15 mouse cellular contexts compared by ENCODE assay signal in genomic region chr17:49750889-49751324, GRCm38 (mm10).
DNase-seq lines count a peak whose midpoint lies in the region; ATAC-seq and TF ChIP-seq lines count a peak whose summit lies in the region.
"Had no signal": no experiment of that assay in that cellular context is flagged by ENCODE, and none has a peak within 500 bp of the region (broad histone marks: within the 10 kb centered on the region; RNA-seq: fewer than 3 reads in every experiment).

No protein-coding gene starts in this region.

- H3K27ac ChIP-seq in kidney, embryonic 16.5 days (ENCODE audit: low read length): no peak overlapping the region
- H3K27ac ChIP-seq in intestine, embryonic 15.5 days: no peak overlapping the region
- H3K27ac ChIP-seq in left cerebral cortex, adult 2 months: no peak overlapping the region
- H3K27ac ChIP-seq: limb, embryonic 10.5 days; liver, embryonic 15.5 days; midbrain, embryonic 10.5 days had no signal

- H3K27me3 ChIP-seq in kidney, embryonic 16.5 days (ENCODE audit: insufficient read depth, low read length): no peaks in the 10 kb centered on the region
- H3K27me3 ChIP-seq in intestine, embryonic 15.5 days (replicated peaks): no peaks in the 10 kb centered on the region
- H3K27me3 ChIP-seq: liver, embryonic 15.5 days had no signal

- H3K4me3 ChIP-seq in kidney, embryonic 16.5 days (ENCODE audit: low read length): no peak overlapping the region
- H3K4me3 ChIP-seq in intestine, embryonic 15.5 days (replicated peaks): no peak overlapping the region
- H3K4me3 ChIP-seq in left cerebral cortex, adult 2 months: no peak overlapping the region
- H3K4me3 ChIP-seq: limb, embryonic 10.5 days; liver, embryonic 15.5 days; midbrain, embryonic 10.5 days; myocyte had no signal

- no peaks in the 10 kb centered on the region for H3K36me3 ChIP-seq in kidney, embryonic 16.5 days (ENCODE audit: insufficient read depth, low read length)
- no peaks in the 10 kb centered on the region for H3K36me3 ChIP-seq in intestine, embryonic 15.5 days
- H3K36me3 ChIP-seq: liver, embryonic 15.5 days; midbrain, embryonic 10.5 days had no signal

- 43% methylated on average over 6 of the region's 6 CpGs for WGBS in kidney, embryonic 16.5 days
- WGBS in intestine, embryonic 15.5 days: 55% methylated on average over 6 of the region's 6 CpGs

- H3K4me1 ChIP-seq in kidney, embryonic 16.5 days (ENCODE audit: insufficient read depth, low read length): no peaks in the 10 kb centered on the region
- no peaks in the 10 kb centered on the region for H3K4me1 ChIP-seq in intestine, embryonic 15.5 days (replicated peaks)
- H3K4me1 ChIP-seq: liver, embryonic 15.5 days; midbrain, embryonic 10.5 days had no signal

- TF ChIP-seq CTCF in left cerebral cortex, adult 2 months (IDR thresholded peaks at IDR 0.05): no peak

- H3K9ac ChIP-seq in kidney, embryonic 16.5 days (replicated peaks; ENCODE audit: low read length): no peak overlapping the region
- H3K9ac ChIP-seq in intestine, embryonic 15.5 days: no peak overlapping the region
- H3K9ac ChIP-seq: liver, embryonic 15.5 days had no signal

- no peak overlapping the region for H3K4me2 ChIP-seq in kidney, embryonic 16.5 days (replicated peaks; ENCODE audit: low read depth, low read length)
- H3K4me2 ChIP-seq in intestine, embryonic 15.5 days (replicated peaks): no peak overlapping the region
- H3K4me2 ChIP-seq: liver, embryonic 15.5 days had no signal

- peak; percentile 79 for ATAC-seq in kidney, embryonic 16.5 days (ENCODE audit: low FRiP score, low TSS enrichment)
- ATAC-seq in intestine, embryonic 15.5 days: peak; percentile 70
- ATAC-seq in frontal cortex, adult (ENCODE audit: low TSS enrichment): no peak

- H3K9me3 ChIP-seq in kidney, embryonic 16.5 days (ENCODE audit: low read length): peaks cover 10% of the 10 kb centered on the region; the same call in 1 of the 2 replicates
- no peaks in the 10 kb centered on the region for H3K9me3 ChIP-seq in intestine, embryonic 15.5 days
- H3K9me3 ChIP-seq: limb, embryonic 10.5 days; liver, embryonic 15.5 days had no signal

- intact Hi-C loops in left cerebral cortex, adult 2 months (cut with DNase I): no loop called here

- DNase-seq in kidney, adult 11 months: no peak
- peak; percentile 17 for DNase-seq in 416B (ENCODE audit: low read depth)
- DNase-seq in Muller cell, postnatal 12 days (ENCODE audit: inconsistent ontology term): peak; percentile 59
- no peak for DNase-seq in left cerebral cortex, adult 2 months (ENCODE audit: extremely low spot score in 1 of 2, low spot score in 2 of 2)
- DNase-seq: cerebellum, adult 9-11 months; kidney, adult 9 months; right cerebral cortex, postnatal 14 days; thymus, postnatal 25 days had no signal

Comparison
In these comparisons a context has a peak if more than half of its experiments do, and no peak if none do; other contexts are left out.
1. DNase-seq: peak in 416B (single experiment) and Muller cell, postnatal 12 days (single experiment); none in kidney, adult 11 months (single experiment) and left cerebral cortex, adult 2 months (0 of 2).